Mouse (Mus musculus) liver, postnatal 0 days (tissue): Measurements from ENCODE around the gene Galnt16.

ENCODE experiments used
- CTCF ChIP-seq: sonication (generic); IDR thresholded peaks from 2 replicates; pipeline ENCODE4 v1.5.1; 2016; ENCODE audit warnings: antibody characterized with exemption, low read depth
- EP300 ChIP-seq: IDR thresholded peaks from 2 replicates; pipeline ENCODE4 v1.6.1; 2016; ENCODE audit warnings: antibody characterized with exemption, low read depth, mild to moderate bottlenecking

- no peak for TF ChIP-seq CTCF
- TF ChIP-seq EP300: no peak
Measured at GRCm38 (mm10) chr12:80658661-80659060, 140.6 kb downstream of the Galnt16 start.
